Mouse (Mus musculus): ENCODE measurements around the gene Cnbp. TPM values are rescaled to one million over a fixed set of nuclear protein-coding genes. Genes with fewer than 3 reads are reported as not detected.

The Cnbp gene
- polyA plus RNA-seq, 1 experiment = 123 TPM

DNA sequence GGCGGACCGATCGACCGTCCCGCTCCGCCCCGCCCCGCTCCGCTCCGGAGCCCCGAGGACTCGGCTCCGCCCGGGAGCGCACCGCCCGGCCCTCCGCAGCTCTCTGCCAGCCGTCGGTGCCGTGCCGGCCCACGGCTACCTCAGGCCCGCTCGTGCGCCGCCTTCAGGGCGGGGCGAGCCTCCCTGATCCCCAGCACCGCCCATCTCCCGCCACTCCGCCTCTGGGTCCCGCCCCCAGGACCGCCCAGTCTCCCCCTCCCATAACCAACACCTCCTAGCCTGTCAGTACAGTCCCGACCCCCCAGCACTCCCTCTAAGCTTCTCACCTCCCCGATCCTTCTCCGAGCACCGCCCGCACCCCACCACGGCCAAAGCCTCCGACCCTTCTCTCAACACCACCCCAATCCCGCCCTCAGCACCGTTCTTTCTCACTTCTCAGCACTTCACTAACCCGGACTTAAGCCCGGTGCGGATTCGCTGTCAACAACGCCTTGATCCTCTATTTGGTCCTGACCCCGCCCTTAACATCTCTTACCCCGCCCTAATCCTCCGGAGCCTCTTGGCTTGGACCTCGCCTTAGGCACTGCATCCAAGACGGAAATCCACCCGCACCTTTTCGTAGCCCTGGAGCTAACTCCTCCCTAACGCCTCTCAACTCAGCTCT is 39.1 kb downstream of the Cnbp start, which contains the start of gene Rab43:
Rab43 (minus strand) TSS at position 490 of the 664 bp plus-strand sequence.
- peak; percentile 66 to 92 for DNase-seq (ENCODE audit: low read depth in 1 of 2, low spot score in 2 of 2)
- Histone ChIP-seq H3K36me3 (ENCODE audit: control insufficient read depth, insufficient read depth, low read length) (peaks cover 4% of the 10 kb centered on the region), H3K27ac (ENCODE audit: insufficient read depth, low read length) (peak within 1 kb of the TSS; percentile 92), H3K27me3 (ENCODE audit: control insufficient read depth, insufficient read depth, low read length) (no peaks in the 10 kb centered on the region), H3K4me1 (ENCODE audit: control insufficient read depth, insufficient read depth, insufficient read length) (peaks cover 11% of the 10 kb centered on the region), H3K4me3 (ENCODE audit: extremely low read depth, insufficient read depth, insufficient read length) (peak within 1 kb of the TSS; percentile 81)
- TF ChIP-seq CTCF (IDR thresholded peaks at IDR 0.05; ENCODE audit: extremely low read depth, insufficient read depth, insufficient read length, insufficient replicate concordance) = no peak
- peak; percentile 95 for TF ChIP-seq POLR2A (IDR thresholded peaks at IDR 0.05; ENCODE audit: low read depth, low read length)
- 1% methylated on average over 42 of the region's 56 CpGs for WGBS

DNA sequence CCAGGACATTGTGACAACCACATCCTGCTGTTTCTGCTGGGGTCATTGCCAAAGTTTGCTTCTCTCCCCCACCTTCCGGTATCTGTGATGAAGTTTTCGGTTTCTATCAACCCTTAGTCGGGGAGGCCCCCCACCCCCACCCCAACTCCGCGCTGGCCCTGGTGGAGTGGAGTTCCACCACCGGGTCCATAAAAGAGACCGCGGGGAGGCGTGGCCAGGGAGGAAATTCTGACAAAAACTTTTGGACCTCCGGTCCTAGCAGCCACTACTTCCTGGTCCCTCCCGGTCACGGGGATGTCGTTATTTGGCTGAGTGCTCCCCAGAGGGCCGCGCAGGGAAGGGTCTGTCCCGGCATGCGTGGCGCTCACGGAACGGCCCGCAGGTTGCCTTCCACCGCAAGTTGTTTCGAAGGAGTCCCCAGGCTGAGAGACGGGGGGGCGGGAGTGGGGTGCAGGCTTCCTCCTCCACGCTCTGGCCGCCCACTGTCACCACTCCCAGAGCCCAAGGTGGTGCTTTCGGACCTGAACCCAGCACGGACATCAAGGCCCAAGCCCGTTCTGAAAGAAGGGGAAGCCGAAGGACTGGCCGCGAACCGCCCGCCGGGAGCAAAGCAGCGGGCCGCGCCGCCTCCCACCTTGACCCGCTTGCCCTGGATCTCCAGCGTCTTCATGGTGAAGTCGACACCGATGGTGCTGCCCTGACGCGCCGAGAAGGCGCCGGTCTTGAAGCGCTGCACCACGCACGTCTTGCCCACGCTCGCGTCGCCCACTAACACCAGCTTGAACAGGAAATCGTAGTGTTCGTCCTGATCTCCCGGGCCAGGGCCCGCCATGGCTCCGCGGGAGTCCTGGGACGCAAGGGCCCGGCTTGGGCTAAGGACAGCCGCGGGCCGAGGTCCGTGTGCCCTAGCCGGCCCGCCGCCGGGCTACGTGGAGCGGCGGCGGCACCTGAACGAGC is 39.9 kb downstream of the Cnbp start:
- H3K36me3 ChIP-seq (ENCODE audit: control insufficient read depth, insufficient read depth, low read length) = peaks cover 2% of the 10 kb centered on the region; the same call in 1 of the 2 replicates
- peak overlapping the region; percentile 92 for H3K27ac ChIP-seq (ENCODE audit: insufficient read depth, low read length)
- TF ChIP-seq CTCF (IDR thresholded peaks at IDR 0.05; ENCODE audit: extremely low read depth, insufficient read depth, insufficient read length, insufficient replicate concordance) (no peak), POLR2A (IDR thresholded peaks at IDR 0.05; ENCODE audit: low read depth, low read length) (peak; percentile 1; the same call in 1 of the 2 replicates)
- WGBS = under 1% methylated on average over 77 of the region's 77 CpGs
- DNase-seq (ENCODE audit: low read depth in 1 of 2, low spot score in 2 of 2) = peak; percentile 41 to 69
- peak overlapping the region; percentile 81 for H3K4me3 ChIP-seq (ENCODE audit: extremely low read depth, insufficient read depth, insufficient read length)
- peaks cover 11% of the 10 kb centered on the region for H3K4me1 ChIP-seq (ENCODE audit: control insufficient read depth, insufficient read depth, insufficient read length)
- no peaks in the 10 kb centered on the region for H3K27me3 ChIP-seq (ENCODE audit: control insufficient read depth, insufficient read depth, low read length)

DNA sequence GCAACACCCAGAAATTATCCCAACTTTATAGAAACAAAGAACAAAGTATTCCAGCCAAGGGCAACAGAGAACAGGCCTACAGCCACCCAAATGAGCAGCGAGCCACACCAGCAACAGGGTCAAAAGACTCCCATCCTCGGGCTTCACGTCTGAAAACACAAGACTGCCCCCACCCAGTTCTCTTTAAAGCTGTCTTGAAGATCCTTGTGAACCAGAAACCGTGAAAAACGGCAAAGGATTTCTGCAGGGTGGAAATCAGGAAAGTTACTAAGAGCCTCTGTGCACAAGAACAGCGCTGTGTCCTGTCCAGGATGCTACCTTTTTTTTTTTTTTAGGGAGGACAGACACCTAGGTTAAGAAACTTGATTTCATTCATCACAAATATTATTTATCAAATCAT is 40.6 kb downstream of the Cnbp start:
- peaks cover 2% of the 10 kb centered on the region; the same call in 1 of the 2 replicates for H3K36me3 ChIP-seq (ENCODE audit: control insufficient read depth, insufficient read depth, low read length)
- no peak for DNase-seq (ENCODE audit: low read depth in 1 of 2, low spot score in 2 of 2)
- peak overlapping the region; percentile 92 for H3K27ac ChIP-seq (ENCODE audit: insufficient read depth, low read length)
- H3K4me1 ChIP-seq (ENCODE audit: control insufficient read depth, insufficient read depth, insufficient read length) = peaks cover 16% of the 10 kb centered on the region
- no peak for TF ChIP-seq POLR2A (IDR thresholded peaks at IDR 0.05; ENCODE audit: low read depth, low read length)
- TF ChIP-seq CTCF (IDR thresholded peaks at IDR 0.05; ENCODE audit: extremely low read depth, insufficient read depth, insufficient read length, insufficient replicate concordance) = no peak
- WGBS = 8% methylated on average over 6 of the region's 6 CpGs
- H3K4me3 ChIP-seq (ENCODE audit: extremely low read depth, insufficient read depth, insufficient read length) = peak overlapping the region; percentile 81
- H3K27me3 ChIP-seq (ENCODE audit: control insufficient read depth, insufficient read depth, low read length) = no peaks in the 10 kb centered on the region

DNA sequence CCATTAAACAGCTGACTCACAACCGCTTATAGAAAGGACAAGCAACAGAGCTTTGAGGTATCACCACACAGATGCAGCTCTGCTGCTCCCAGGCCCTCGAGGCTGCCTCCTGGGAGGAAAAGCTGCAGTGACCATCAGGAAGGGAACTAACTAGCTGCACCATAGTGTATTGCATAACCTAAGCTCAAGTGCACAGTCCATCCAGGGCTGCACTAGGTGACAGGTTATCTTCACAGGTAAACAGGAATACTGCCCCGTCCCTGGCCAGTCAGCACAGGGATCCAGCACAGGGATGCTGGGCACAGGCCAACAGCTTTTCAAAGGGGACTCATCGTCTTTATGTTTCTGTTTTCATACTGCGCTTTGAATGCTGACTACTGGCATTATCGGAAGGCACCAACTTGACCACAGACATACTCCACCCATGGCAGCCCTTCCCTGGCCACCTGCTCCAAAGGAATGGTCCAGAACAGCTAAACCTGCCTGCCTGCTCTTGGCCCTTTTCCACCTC is 41.2 kb downstream of the Cnbp start:
- TF ChIP-seq CTCF (IDR thresholded peaks at IDR 0.05; ENCODE audit: extremely low read depth, insufficient read depth, insufficient read length, insufficient replicate concordance) = no peak
- no peak for DNase-seq (ENCODE audit: low read depth in 1 of 2, low spot score in 2 of 2)
- H3K4me3 ChIP-seq (ENCODE audit: extremely low read depth, insufficient read depth, insufficient read length) = peak overlapping the region; percentile 81
- WGBS = 22% methylated on average over 6 of the region's 6 CpGs
- peaks cover 2% of the 10 kb centered on the region; the same call in 1 of the 2 replicates for H3K36me3 ChIP-seq (ENCODE audit: control insufficient read depth, insufficient read depth, low read length)
- peaks cover 16% of the 10 kb centered on the region for H3K4me1 ChIP-seq (ENCODE audit: control insufficient read depth, insufficient read depth, insufficient read length)
- H3K27me3 ChIP-seq (ENCODE audit: control insufficient read depth, insufficient read depth, low read length) = no peaks in the 10 kb centered on the region
- H3K27ac ChIP-seq (ENCODE audit: insufficient read depth, low read length) = peak overlapping the region; percentile 92

DNA sequence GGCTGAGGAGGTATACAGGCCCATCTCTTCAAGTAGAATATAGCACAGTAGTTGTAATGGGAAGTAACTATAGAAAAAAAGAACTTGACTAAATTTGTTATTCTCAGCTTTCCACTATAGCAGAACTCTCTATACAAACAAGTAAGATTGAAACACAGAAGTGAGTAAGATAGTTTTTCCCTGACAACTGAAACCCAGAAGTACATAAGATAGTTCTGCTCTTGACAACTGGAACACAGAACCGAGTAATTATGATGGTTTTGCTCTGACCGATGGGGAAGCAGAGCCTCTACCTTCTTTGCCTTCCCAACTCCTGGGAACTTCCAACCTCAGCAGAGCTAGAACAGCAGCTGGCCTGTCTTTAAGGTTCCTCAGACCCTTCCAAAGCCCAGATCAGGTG is 41.8 kb downstream of the Cnbp start:
- DNase-seq (ENCODE audit: low read depth in 1 of 2, low spot score in 2 of 2) = peak in 1 of 2 experiments; percentile 25
- WGBS = 25% methylated on average over 2 of the region's 2 CpGs
- peaks cover 2% of the 10 kb centered on the region; the same call in 1 of the 2 replicates for H3K36me3 ChIP-seq (ENCODE audit: control insufficient read depth, insufficient read depth, low read length)
- H3K27me3 ChIP-seq (ENCODE audit: control insufficient read depth, insufficient read depth, low read length) = no peaks in the 10 kb centered on the region
- peak overlapping the region; percentile 29; the same call in 1 of the 2 replicates for H3K4me3 ChIP-seq (ENCODE audit: extremely low read depth, insufficient read depth, insufficient read length)
- TF ChIP-seq POLR2A (IDR thresholded peaks at IDR 0.05; ENCODE audit: low read depth, low read length) (no peak), CTCF (IDR thresholded peaks at IDR 0.05; ENCODE audit: extremely low read depth, insufficient read depth, insufficient read length, insufficient replicate concordance) (no peak)
- H3K27ac ChIP-seq (ENCODE audit: insufficient read depth, low read length) = peak overlapping the region; percentile 92
- H3K4me1 ChIP-seq (ENCODE audit: control insufficient read depth, insufficient read depth, insufficient read length) = peaks cover 16% of the 10 kb centered on the region

DNA sequence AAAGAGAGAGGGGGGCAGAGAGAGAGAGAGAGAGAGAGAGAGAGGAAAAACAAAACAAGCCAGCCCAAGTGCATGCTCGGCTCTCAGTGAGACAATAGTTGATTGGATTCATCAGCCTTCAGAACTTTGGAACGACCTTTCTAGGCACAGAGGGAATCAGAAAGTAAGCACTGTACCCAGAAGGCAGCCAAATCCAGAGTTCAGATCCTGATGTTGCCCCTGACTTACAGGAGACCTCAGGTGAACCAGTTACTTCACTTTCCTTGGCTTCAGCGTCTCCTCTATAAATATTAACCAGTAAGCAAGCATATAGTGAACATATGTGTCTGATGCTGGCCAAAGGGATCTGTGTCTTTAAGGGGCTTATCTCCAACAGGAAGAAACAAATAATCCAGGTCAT is 42.4 kb downstream of the Cnbp start:
- Histone ChIP-seq H3K27ac (ENCODE audit: insufficient read depth, low read length) (peak overlapping the region; percentile 65), H3K27me3 (ENCODE audit: control insufficient read depth, insufficient read depth, low read length) (no peaks in the 10 kb centered on the region), H3K4me1 (ENCODE audit: control insufficient read depth, insufficient read depth, insufficient read length) (peaks cover 16% of the 10 kb centered on the region), H3K4me3 (ENCODE audit: extremely low read depth, insufficient read depth, insufficient read length) (peak overlapping the region; percentile 16; the same call in 1 of the 2 replicates), H3K36me3 (ENCODE audit: control insufficient read depth, insufficient read depth, low read length) (peaks cover 3% of the 10 kb centered on the region; the same call in 1 of the 2 replicates)
- TF ChIP-seq CTCF (IDR thresholded peaks at IDR 0.05; ENCODE audit: extremely low read depth, insufficient read depth, insufficient read length, insufficient replicate concordance) (no peak), POLR2A (IDR thresholded peaks at IDR 0.05; ENCODE audit: low read depth, low read length) (no peak)
- DNase-seq (ENCODE audit: low read depth in 1 of 2, low spot score in 2 of 2) = no peak
- 70% methylated on average over 3 of the region's 3 CpGs for WGBS

Measured in spleen, adult 2 months (tissue).